Mouse (Mus musculus) ES-E14 (cell line): Measurements from ENCODE around the gene Gstp3. TPM values are rescaled to one million over a fixed set of nuclear protein-coding genes. Genes with fewer than 3 reads are reported as not detected.

Source experiments
- DNase-seq: peaks from one replicate; pipeline ENCODE4 v3.0.0-alpha.2; 2013; ENCODE audit warnings: low read depth, low spot score
- H3K27ac ChIP-seq: 2 replicates; pipeline ENCODE4 v1.5.1; 2012; ENCODE audit warnings: low read depth, mild to moderate bottlenecking, low read length, moderate library complexity, mixed read lengths; ENCODE audit not compliant: poor library complexity, insufficient read depth, severe bottlenecking
- H3K36me3 ChIP-seq: 2 replicates; pipeline ENCODE4 v1.6.1; 2012; ENCODE audit warnings: mild to moderate bottlenecking, low read length, moderate library complexity, mixed read lengths; ENCODE audit not compliant: control insufficient read depth, poor library complexity, insufficient read depth, severe bottlenecking
- H3K4me1 ChIP-seq, 2 experiments: fragments of 150-350 bp in 1 of 2; sonication (generic) in 1 of 2; 2 replicates each; pipeline ENCODE4 v1.6.1; 2012; ENCODE audit warnings: low read length in 2 of 2, mild to moderate bottlenecking in 1 of 2, mixed read lengths in 1 of 2; ENCODE audit not compliant: control insufficient read depth in 2 of 2, insufficient read depth in 2 of 2, poor library complexity in 1 of 2
- H3K4me3 ChIP-seq, 2 experiments: fragments of 150-350 bp in 1 of 2; sonication (generic) in 1 of 2; 2 replicates each; pipeline ENCODE4 v1.5.1; 2012; ENCODE audit warnings: low read length in 2 of 2, low read depth in 1 of 2, mild to moderate bottlenecking in 1 of 2, mixed read lengths in 1 of 2; ENCODE audit not compliant: insufficient read depth in 1 of 2, poor library complexity in 1 of 2, severe bottlenecking in 1 of 2
- H3K9ac ChIP-seq: 2 replicates; pipeline ENCODE4 v1.6.1; 2012; ENCODE audit warnings: low read depth, mild to moderate bottlenecking, low read length, mixed read lengths; ENCODE audit not compliant: poor library complexity, insufficient read depth, severe bottlenecking
- H3K9me3 ChIP-seq: fragments of 150-350 bp; sonication (generic); 2 replicates; pipeline ENCODE4 v1.6.1; 2012; ENCODE audit warnings: low read depth, mild to moderate bottlenecking, low read length; ENCODE audit not compliant: control insufficient read depth, insufficient read depth
- CHD2 ChIP-seq: IDR thresholded peaks from 2 replicates; pipeline ENCODE4 v1.6.1; 2014; ENCODE audit warnings: mild to moderate bottlenecking, low read depth, low read length, inconsistent platforms
- HCFC1 ChIP-seq: IDR thresholded peaks from 2 replicates; pipeline ENCODE4 v1.6.1; 2012; ENCODE audit warnings: low read length, inconsistent platforms, borderline replicate concordance; ENCODE audit not compliant: insufficient read depth
- MAFK ChIP-seq: IDR thresholded peaks from 2 replicates; pipeline ENCODE4 v1.6.1; 2014; ENCODE audit warnings: mild to moderate bottlenecking, low read depth, low read length, inconsistent platforms; ENCODE audit not compliant: insufficient read depth
- ZC3H11A ChIP-seq: IDR thresholded peaks from 2 replicates; pipeline ENCODE4 v1.6.1; 2012; ENCODE audit warnings: low read depth, mild to moderate bottlenecking, inconsistent platforms, low read length, borderline replicate concordance
- ZNF384 ChIP-seq: IDR thresholded peaks from 2 replicates; pipeline ENCODE4 v1.6.1; 2012; ENCODE audit warnings: low read depth, low read length, inconsistent platforms
- in situ Hi-C, 2 experiments: fragments of 600-800 bp; cut with MboI; formaldehyde crosslinking; loops; one replicate each; pipeline ENCODE4 v1.15.1; 2025; ENCODE audit warnings: low sequenced_read_pairs in 2 of 2, inconsistent platforms in 1 of 2; ENCODE audit not compliant: unreplicated experiment in 2 of 2
- total RNA-seq: library from RNA; depleted of rRNA; stranded (reverse); fragments of 300-350 nt; gene quantifications from 2 replicates; pipeline ENCODE4 v1.2.3, GENCODE M21; 2012

Gstp3 gene
- total RNA-seq, 1 experiment = 3.4 TPM

- TF ChIP-seq ZC3H11A (no peak), ZNF384 (no peak), HCFC1 (no peak), CHD2 (no peak), MAFK (no peak)
- no peak overlapping the region for H3K27ac ChIP-seq
- H3K4me3 ChIP-seq = no peak overlapping the region
- no peak for DNase-seq
- H3K9me3 ChIP-seq = no peaks in the 10 kb centered on the region
- H3K36me3 ChIP-seq = no peaks in the 10 kb centered on the region
- no peak overlapping the region; the same call in 1 of the 2 replicates for H3K9ac ChIP-seq
- in situ Hi-C loops = no loop called here
- H3K4me1 ChIP-seq = peaks cover 16 to 36% of the 10 kb centered on the region in 2 experiments; a peak in 3 of 4 replicates
These were observed 4.0 kb downstream of the Gstp3 start for GRCm38 (mm10) chr19:4055216-4055946.

DNA sequence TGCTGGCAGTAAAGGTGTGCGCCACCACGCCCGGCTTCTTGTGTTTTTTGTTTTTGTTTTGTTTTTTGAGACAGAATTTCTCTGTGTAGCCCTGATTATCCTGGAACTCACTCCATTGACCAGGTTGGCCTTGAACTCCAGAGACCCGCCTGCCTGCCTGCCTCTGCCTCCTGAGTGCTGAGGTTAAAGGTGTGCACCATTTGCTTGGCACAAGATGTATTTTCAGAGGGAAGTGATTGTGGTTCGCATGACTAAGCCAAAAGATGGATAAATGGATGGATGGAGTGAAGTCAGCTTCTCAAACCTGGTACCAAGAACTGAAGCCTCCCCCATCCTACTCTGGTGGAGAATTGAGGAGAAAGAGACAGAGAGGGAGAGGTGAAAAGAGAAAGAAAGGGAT, 4.8 kb downstream of the Gstp3 start:
- H3K4me1 ChIP-seq = peaks cover 15 to 36% of the 10 kb centered on the region in 2 experiments; a peak in 3 of 4 replicates
- TF ChIP-seq MAFK (no peak), CHD2 (no peak)
- no peak overlapping the region for H3K27ac ChIP-seq
- H3K9me3 ChIP-seq = no peaks in the 10 kb centered on the region
- no peak for DNase-seq
- H3K36me3 ChIP-seq = no peaks in the 10 kb centered on the region
- no peak overlapping the region for H3K9ac ChIP-seq
- in situ Hi-C loops = no loop called here
- H3K4me3 ChIP-seq = no peak overlapping the region

GRCm38 (mm10) chr19:4052516-4053030, 6.8 kb downstream of the Gstp3 start:
- TF ChIP-seq HCFC1 (no peak), MAFK (no peak), ZC3H11A (no peak), ZNF384 (no peak), CHD2 (no peak)
- no peaks in the 10 kb centered on the region for H3K9me3 ChIP-seq
- in situ Hi-C loops = no loop called here
- no peak overlapping the region for H3K9ac ChIP-seq
- DNase-seq = no peak
- no peaks in the 10 kb centered on the region for H3K36me3 ChIP-seq
- peaks cover 6 to 17% of the 10 kb centered on the region in 2 experiments; a peak in 3 of 4 replicates for H3K4me1 ChIP-seq
- no peak overlapping the region for H3K27ac ChIP-seq
- H3K4me3 ChIP-seq = no peak overlapping the region

- Histone ChIP-seq H3K9ac (no peak overlapping the region), H3K27ac (no peak overlapping the region), H3K4me1 (peaks cover 10 to 13% of the 10 kb centered on the region in 2 experiments), H3K9me3 (no peaks in the 10 kb centered on the region), H3K4me3 (no peak overlapping the region), H3K36me3 (no peaks in the 10 kb centered on the region)
- in situ Hi-C loops = no loop called here
- DNase-seq = peak; percentile 64
- no peak for TF ChIP-seq MAFK
- TF ChIP-seq ZC3H11A = no peak
- TF ChIP-seq ZNF384 = no peak
- no peak for TF ChIP-seq HCFC1
- TF ChIP-seq CHD2 = no peak
These were observed 7.4 kb downstream of the Gstp3 start for GRCm38 (mm10) chr19:4051741-4052515.
